Mouse (Mus musculus) c-Kit-positive CD71-negative TER-119-negative erythroid progenitor cells, embryonic 14.5 days (primary cell): ENCODE measurements around the gene Hoxd12.

ENCODE experiments used
- DNase-seq: peaks from one replicate; pipeline ENCODE4 v3.0.0-alpha.2; 2013; ENCODE audit warnings: low read depth

Gene Hoxd12

DNA sequence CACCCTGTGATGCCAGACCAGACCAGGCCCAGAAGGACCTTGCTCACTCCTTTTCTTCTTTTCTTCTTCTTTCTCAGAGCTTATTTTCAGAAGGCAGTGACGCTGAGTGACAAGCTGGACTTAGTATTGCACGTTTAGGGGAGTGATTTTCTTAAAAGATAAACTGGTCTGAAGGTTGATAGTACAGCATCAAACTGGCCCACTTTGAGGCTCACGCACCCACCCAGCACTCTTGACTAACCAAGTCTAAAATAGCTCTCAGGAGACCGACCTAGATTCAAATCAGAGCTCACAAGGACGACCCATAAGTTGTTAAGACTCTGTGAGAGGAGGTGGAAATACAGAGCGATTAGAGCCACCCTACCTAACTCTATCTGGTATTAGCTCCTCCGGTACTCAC, 8.4 kb upstream of the Hoxd12 start:
- no peak for DNase-seq

- DNase-seq = no peak
These were observed 7.5 kb upstream of the Hoxd12 start for GRCm38 (mm10) chr2:74667191-74667841.

GRCm38 (mm10) chr2:74667842-74668357, 6.9 kb upstream of the Hoxd12 start, which contains the start of gene Hoxd13:
Gene Hoxd13 (plus strand): TSS chr2:74668310.
- no peak for DNase-seq

GRCm38 (mm10) chr2:74668370-74669229, 6.2 kb upstream of the Hoxd12 start:
- no peak for DNase-seq

DNA sequence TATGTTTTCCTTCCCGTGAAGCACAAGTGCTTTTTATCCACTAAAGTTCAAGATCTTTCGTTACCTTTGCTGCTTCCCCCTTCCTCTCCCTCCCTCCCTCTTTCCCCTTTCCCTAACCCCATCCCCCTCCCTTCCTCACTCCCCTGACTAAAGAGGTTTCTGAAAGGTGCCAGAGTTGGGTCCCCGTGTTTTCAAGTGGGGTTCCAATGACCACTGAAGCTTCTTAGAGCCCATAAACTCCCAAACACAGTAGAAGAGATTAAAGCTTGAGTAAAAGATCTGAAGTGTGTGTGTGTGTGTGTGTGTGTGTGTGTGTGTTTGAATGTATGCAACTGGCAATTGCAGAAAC, 5.6 kb upstream of the Hoxd12 start:
- no peak for DNase-seq

- no peak for DNase-seq
These were observed 5.1 kb upstream of the Hoxd12 start for GRCm38 (mm10) chr2:74669650-74670235.

DNA sequence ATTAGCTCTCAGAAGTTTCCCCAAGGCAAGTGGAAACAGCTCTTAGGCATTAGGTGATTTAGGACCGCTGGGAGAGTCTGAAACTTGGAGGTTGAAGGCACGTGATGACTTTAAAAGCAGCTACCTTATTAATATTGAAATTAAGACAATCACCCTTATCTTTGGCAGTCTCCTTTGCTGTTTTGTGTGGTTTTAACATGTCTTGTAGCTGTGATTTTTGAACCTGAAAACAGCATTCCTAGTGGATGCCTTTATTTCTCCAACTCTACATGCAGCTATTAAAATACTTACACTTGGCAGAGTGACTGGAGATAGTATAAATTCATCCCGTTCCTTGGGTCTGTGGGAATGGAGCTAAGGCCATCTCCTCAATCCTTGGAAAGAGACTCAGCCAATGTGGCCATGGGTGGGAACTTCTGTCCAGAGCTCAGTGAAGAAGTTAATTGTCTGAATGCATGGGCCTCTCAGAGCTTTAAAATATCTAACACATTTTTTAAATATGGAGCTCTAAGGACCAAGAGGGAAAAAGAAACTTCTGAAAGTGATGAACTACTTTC, 4.1 kb upstream of the Hoxd12 start:
- DNase-seq = no peak

- DNase-seq = no peak
These were observed 3.0 kb upstream of the Hoxd12 start for GRCm38 (mm10) chr2:74671847-74672246.

DNA sequence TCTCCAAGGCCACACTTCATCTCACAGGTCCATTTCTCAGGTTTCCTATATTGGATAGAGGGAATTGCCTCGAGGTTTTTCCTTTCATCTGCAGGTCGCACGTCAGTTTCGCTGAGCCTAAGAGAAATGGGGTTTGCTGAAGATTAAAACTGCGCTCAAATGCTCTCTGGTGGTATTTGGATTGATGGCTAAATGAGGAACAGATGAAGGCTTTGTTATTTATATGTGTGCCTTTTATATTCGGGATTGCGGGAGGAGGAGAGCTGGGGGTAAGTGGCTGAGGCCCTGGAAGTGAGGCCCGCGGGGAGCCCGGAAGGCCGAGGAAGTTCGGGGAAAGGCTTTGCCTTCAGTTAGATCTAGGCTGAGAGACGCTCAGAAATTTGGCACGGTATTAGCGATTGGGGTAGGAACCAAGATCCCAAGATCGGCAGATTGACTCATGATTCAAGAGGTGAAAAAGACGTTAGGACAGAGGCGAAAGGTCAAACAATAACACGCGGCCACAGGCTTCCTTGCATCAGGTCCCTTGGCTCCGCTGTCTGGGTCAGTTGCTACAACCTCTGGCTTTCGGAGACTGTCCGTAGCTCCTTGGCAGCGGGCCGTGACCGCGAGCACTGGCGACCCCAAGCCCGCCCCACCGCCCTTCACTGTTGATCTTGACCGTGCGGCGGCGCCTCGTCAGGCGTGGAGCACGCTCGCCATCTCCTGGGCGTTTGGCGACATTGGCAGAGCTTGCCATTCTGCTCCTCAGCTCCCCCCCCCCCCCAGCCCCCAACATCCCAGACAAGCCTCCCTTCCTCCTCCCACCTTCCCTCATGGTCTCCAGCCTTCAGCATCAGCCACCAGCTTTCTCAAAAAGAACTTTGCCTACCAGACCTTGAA, 2.1 kb upstream of the Hoxd12 start:
- DNase-seq = no peak

DNA sequence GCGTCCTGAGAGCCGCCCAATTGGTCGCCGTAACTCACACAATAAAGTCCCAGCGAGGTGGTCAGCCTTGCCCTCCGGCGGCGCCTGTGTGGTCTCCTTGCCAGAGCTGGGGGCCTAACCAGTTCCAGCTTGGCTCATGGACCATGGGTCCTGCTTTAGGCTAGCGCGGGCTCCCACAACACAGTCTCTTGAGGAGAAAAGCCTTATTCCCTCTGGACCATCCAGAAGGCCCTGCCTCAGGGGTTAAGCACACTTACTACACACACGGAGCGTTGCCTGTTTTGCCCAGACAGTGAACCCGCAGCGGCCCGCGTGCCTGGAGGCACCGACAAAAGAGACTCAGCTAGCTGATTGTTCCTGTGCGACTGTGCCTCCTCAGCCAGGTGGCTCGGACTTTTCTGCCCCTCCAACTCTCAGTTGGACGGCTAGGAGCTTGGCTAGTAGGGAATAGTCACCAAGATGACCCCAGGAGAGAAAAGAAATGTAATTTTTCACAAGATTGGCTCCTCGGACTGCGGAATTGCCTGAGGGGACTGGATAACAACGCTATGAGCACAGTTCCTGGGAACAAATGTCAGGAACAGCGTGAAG, 883 bp upstream of the Hoxd12 start:
- no peak for DNase-seq

GRCm38 (mm10) chr2:74675666-74676282, 961 bp downstream of the Hoxd12 start:
- DNase-seq = no peak

GRCm38 (mm10) chr2:74676376-74677052, 1.7 kb downstream of the Hoxd12 start:
- no peak for DNase-seq

- no peak for DNase-seq
These were observed 2.3 kb downstream of the Hoxd12 start for GRCm38 (mm10) chr2:74677106-74677505.

DNA sequence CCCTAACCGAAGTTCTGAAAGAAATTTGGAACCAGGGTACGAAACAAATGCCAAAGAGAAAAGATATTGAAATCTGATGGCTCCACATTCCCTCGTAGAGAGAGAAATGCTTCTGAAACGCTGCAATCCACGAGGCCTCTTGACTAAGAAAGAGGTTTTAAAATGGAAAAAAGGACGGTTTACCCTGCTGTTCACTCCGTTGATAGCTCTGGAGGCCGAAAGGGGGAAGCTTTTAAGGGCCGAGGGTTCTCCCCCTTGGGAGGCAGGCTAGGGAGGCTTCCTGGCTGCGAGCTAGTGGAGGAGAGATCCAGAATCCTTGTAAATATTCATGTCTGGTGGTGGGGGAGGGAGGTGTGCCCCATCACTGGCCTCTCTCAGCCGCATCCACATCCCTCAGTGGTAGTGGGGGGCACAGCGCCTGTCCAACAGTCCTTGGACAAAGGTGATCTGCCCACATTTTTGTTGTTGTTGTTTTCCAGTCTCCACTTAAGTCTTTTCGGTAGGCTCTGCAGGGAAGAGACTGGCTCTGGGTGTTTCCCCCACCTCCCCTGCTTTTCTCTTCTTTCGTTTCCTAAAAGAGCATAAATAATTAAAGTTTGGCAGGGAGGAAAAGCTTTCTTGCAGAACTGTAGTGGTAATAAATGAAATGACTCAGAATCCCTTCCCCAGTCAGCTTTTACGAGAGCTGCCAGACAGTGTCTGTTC, 4.2 kb downstream of the Hoxd12 start, which contains the start of gene Hoxd11:
Hoxd11 (plus strand) TSS at position 667 of the 705 bp plus-strand sequence.
- no peak for DNase-seq

- DNase-seq = no peak
These were observed 4.8 kb downstream of the Hoxd12 start for GRCm38 (mm10) chr2:74679596-74679971.

DNA sequence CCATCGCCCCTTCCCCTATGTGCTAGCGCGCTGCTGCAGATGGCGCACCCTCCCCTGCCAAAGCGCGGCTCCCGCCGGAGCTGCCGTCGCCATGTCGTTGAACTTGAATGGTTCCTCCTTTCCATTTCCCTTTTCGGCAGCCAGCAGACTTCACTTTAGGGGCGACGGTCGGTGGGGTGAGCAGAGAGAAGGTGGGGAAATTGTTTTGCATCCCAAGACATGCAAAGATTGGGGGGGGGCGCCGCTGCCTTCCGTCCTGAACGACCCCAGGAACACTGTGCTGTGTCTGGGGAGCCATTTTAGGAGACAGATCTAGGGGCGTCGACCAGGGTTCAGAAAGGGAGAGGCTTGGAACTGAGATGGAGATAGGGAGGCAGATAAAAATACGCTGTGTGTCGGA, 5.2 kb downstream of the Hoxd12 start:
- no peak for DNase-seq

DNA sequence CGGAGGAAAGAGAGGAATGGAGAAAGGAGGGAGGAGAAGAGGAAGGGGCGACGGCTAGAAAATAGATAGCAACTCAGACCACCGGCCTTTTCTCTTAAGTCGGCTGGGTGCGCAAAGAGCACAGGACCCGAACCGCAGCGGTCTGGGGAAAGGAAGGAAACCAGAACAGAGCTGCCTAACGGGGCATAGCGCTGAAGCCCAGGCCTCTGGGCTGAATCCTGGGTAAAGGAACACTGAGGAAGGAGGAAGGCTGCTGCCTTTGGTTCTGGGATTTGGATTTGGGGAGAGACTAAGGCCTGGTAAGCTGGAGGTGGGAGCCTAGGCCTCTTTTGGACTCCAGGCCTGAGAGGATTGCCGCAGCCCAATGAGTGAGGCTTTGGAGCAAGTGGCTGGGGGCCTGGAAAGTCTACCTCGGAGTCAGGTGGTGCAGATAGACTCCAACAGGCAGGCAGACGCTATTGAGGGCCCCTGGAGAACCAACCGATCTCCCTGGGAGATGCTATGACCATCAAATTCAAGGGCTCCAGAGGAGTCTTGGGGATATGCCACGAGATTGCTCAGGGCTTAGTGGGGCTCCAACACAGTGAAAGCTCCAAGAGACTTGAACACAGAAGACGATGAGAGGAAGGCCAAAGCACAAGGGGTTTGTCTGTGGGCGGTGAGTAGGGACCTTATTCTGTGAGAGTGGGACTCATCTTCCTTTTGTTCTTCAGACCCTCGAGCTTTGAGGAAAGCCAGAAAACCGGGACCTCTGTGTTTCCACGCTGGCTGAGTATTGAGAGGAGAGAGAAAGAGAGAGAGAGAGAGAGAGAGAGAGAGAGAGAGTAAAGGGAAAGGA, 6.0 kb downstream of the Hoxd12 start:
- no peak for DNase-seq
